Mouse (Mus musculus): ENCODE results near the gene Nfx1. TPM values are rescaled to one million over a fixed set of nuclear protein-coding genes. Genes with fewer than 3 reads are reported as not detected.

The Nfx1 gene
- total and polyA plus RNA-seq, 2 experiments = 21.5 to 31.6 TPM

DNA sequence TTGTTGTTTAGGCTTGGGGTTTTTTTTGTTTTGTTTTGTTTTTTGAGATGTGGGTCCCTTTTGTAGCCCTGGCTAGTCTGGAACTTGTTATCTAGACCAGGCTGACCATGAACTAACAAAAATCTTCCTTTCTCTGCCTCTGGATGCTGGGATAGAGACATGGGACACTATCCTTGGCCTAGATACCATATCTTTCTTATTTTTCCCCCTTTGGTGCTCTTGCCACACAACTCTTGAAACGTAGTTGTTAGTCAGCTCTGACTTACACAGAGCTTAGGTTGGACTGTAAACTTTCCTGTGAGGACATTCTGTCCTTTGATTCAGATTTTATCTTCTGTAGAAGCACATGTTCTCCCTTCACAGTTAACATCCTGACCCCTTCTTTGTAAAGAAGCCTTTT is 8.7 kb downstream of the Nfx1 start:
- TF ChIP-seq CTCF (IDR thresholded peaks at IDR 0.05; ENCODE audit: low read depth, low read length) (no peak), POLR2A (IDR thresholded peaks at IDR 0.05; ENCODE audit: extremely low read depth, insufficient read depth, low read length) (no peak)
- Histone ChIP-seq H3K79me2 (ENCODE audit: control insufficient read depth, insufficient read depth, low read length) (peaks cover 10% of the 10 kb centered on the region; the same call in 1 of the 2 replicates), H3K36me3 (ENCODE audit: control insufficient read depth, insufficient read depth, low read length) (peaks cover 42% of the 10 kb centered on the region), H3K27ac (replicated peaks; ENCODE audit: insufficient read depth, low read depth, low read length) (no peak overlapping the region), H3K4me1 (ENCODE audit: control insufficient read depth, insufficient read depth, low read length) (peaks cover 14% of the 10 kb centered on the region), H3K4me3 (ENCODE audit: insufficient read depth, low read depth, low read length) (no peak overlapping the region), H3K9ac (ENCODE audit: low read depth, low read length) (no peak overlapping the region), H3K27me3 (ENCODE audit: control insufficient read depth, insufficient read depth, low read length) (no peaks in the 10 kb centered on the region)
- no peak for DNase-seq (ENCODE audit: extremely low read depth, low read depth, low spot score)
- 89% methylated on average over 1 of the region's 1 CpGs for WGBS

GRCm38 (mm10) chr4:40982486-40982885 is 11.8 kb downstream of the Nfx1 start:
- H3K4me3 ChIP-seq (ENCODE audit: insufficient read depth, low read depth, low read length) = no peak overlapping the region
- no peak for DNase-seq (ENCODE audit: extremely low read depth, low read depth, low spot score)
- H3K36me3 ChIP-seq (ENCODE audit: control insufficient read depth, insufficient read depth, low read length) = peaks cover 63% of the 10 kb centered on the region
- H3K27me3 ChIP-seq (ENCODE audit: control insufficient read depth, insufficient read depth, low read length) = no peaks in the 10 kb centered on the region
- peaks cover 4% of the 10 kb centered on the region; the same call in 1 of the 2 replicates for H3K79me2 ChIP-seq (ENCODE audit: control insufficient read depth, insufficient read depth, low read length)
- no peaks in the 10 kb centered on the region for H3K4me1 ChIP-seq (ENCODE audit: control insufficient read depth, insufficient read depth, low read length)
- no peak overlapping the region for H3K9ac ChIP-seq (ENCODE audit: low read depth, low read length)
- no peak overlapping the region for H3K27ac ChIP-seq (replicated peaks; ENCODE audit: insufficient read depth, low read depth, low read length)
- TF ChIP-seq POLR2A (IDR thresholded peaks at IDR 0.05; ENCODE audit: extremely low read depth, insufficient read depth, low read length) = no peak
- TF ChIP-seq CTCF (IDR thresholded peaks at IDR 0.05; ENCODE audit: low read depth, low read length) = no peak
- WGBS = 39% methylated on average over 3 of the region's 3 CpGs

GRCm38 (mm10) chr4:40983686-40984085 is 13.0 kb downstream of the Nfx1 start:
- H3K9ac ChIP-seq (ENCODE audit: low read depth, low read length) = no peak overlapping the region
- peak; percentile 68 for DNase-seq (ENCODE audit: extremely low read depth, low read depth, low spot score)
- H3K4me3 ChIP-seq (ENCODE audit: insufficient read depth, low read depth, low read length) = no peak overlapping the region
- H3K27me3 ChIP-seq (ENCODE audit: control insufficient read depth, insufficient read depth, low read length) = no peaks in the 10 kb centered on the region
- no peak overlapping the region for H3K27ac ChIP-seq (replicated peaks; ENCODE audit: insufficient read depth, low read depth, low read length)
- 15% methylated on average over 1 of the region's 1 CpGs for WGBS
- peaks cover 4% of the 10 kb centered on the region; the same call in 1 of the 2 replicates for H3K79me2 ChIP-seq (ENCODE audit: control insufficient read depth, insufficient read depth, low read length)
- H3K4me1 ChIP-seq (ENCODE audit: control insufficient read depth, insufficient read depth, low read length) = no peaks in the 10 kb centered on the region
- H3K36me3 ChIP-seq (ENCODE audit: control insufficient read depth, insufficient read depth, low read length) = peaks cover 63% of the 10 kb centered on the region
- TF ChIP-seq POLR2A (IDR thresholded peaks at IDR 0.05; ENCODE audit: extremely low read depth, insufficient read depth, low read length) (no peak), CTCF (IDR thresholded peaks at IDR 0.05; ENCODE audit: low read depth, low read length) (no peak)

DNA sequence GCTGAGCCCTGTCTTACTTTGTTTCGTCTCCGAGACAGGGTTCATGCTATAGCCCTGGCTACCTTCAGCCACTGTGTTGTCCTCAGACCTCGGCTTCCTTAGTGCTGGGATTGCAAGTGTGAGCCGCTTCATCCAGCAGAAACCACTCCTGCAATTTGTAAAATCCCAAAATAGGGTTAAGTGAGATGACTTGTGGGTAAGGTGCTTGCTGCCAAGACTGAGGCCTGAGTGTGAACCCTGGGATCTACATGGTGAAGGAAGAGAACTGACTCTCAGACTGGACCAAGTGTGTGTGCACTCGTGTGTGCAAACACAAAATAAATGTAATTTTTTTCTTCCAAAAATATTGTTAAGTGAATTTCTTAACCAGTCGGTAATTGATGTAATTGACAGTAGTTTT is 18.9 kb downstream of the Nfx1 start:
- no peak for DNase-seq (ENCODE audit: extremely low read depth, low read depth, low spot score)
- Histone ChIP-seq H3K79me2 (ENCODE audit: control insufficient read depth, insufficient read depth, low read length) (no peaks in the 10 kb centered on the region), H3K27me3 (ENCODE audit: control insufficient read depth, insufficient read depth, low read length) (no peaks in the 10 kb centered on the region), H3K4me3 (ENCODE audit: insufficient read depth, low read depth, low read length) (no peak overlapping the region), H3K9ac (ENCODE audit: low read depth, low read length) (no peak overlapping the region), H3K27ac (replicated peaks; ENCODE audit: insufficient read depth, low read depth, low read length) (no peak overlapping the region), H3K36me3 (ENCODE audit: control insufficient read depth, insufficient read depth, low read length) (peaks cover 78% of the 10 kb centered on the region), H3K4me1 (ENCODE audit: control insufficient read depth, insufficient read depth, low read length) (no peaks in the 10 kb centered on the region)
- 86% methylated on average over 6 of the region's 6 CpGs for WGBS
- TF ChIP-seq POLR2A (IDR thresholded peaks at IDR 0.05; ENCODE audit: extremely low read depth, insufficient read depth, low read length) (no peak), CTCF (IDR thresholded peaks at IDR 0.05; ENCODE audit: low read depth, low read length) (no peak)

DNA sequence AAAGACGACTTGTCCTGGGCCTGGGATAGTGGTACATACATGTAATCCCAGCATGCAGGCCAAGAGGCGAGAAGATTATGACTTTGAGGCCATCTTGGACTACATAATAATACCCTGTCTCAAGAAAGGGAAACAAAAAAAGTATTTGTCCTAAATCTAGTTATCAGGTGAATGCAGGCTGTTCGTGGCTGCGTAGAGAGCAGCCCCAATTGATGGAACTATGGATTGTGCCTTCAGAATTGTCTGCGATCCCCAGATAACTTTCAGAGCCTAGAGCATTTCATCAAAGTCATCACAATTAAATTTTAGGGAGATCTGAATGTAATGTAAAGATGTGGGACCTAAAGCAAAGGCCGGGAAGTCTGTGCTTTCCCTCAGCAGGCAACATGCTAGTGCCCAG is 25.6 kb downstream of the Nfx1 start:
- TF ChIP-seq POLR2A (IDR thresholded peaks at IDR 0.05; ENCODE audit: extremely low read depth, insufficient read depth, low read length) = no peak
- TF ChIP-seq CTCF (IDR thresholded peaks at IDR 0.05; ENCODE audit: low read depth, low read length) = no peak
- H3K79me2 ChIP-seq (ENCODE audit: control insufficient read depth, insufficient read depth, low read length) = no peaks in the 10 kb centered on the region
- H3K9ac ChIP-seq (ENCODE audit: low read depth, low read length) = no peak overlapping the region
- no peak for DNase-seq (ENCODE audit: extremely low read depth, low read depth, low spot score)
- peaks cover 84% of the 10 kb centered on the region for H3K36me3 ChIP-seq (ENCODE audit: control insufficient read depth, insufficient read depth, low read length)
- H3K4me3 ChIP-seq (ENCODE audit: insufficient read depth, low read depth, low read length) = no peak overlapping the region
- 97% methylated on average over 6 of the region's 6 CpGs for WGBS
- no peaks in the 10 kb centered on the region for H3K27me3 ChIP-seq (ENCODE audit: control insufficient read depth, insufficient read depth, low read length)
- no peaks in the 10 kb centered on the region for H3K4me1 ChIP-seq (ENCODE audit: control insufficient read depth, insufficient read depth, low read length)
- H3K27ac ChIP-seq (replicated peaks; ENCODE audit: insufficient read depth, low read depth, low read length) = no peak overlapping the region

DNA sequence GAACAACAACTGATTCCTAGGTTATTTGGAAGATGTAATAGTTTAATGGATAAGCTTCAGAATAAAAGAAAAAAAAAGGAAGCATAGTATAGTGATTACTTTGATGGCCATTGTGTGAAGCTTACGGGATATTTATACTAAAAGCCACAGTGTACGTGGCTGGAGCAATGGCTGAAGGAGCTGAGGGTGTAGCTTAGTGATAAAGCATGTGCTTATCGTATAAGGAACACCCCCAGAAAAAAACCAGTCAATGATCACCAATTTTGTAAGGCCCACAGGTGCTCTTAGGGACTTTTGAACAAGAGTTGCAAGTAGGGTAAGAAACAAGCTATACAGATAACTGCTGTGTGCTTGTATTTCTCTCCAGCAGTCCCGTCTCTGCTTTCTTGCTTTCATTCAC is 27.2 kb downstream of the Nfx1 start:
- H3K27ac ChIP-seq (replicated peaks; ENCODE audit: insufficient read depth, low read depth, low read length) = no peak overlapping the region
- TF ChIP-seq CTCF (IDR thresholded peaks at IDR 0.05; ENCODE audit: low read depth, low read length) (no peak), POLR2A (IDR thresholded peaks at IDR 0.05; ENCODE audit: extremely low read depth, insufficient read depth, low read length) (no peak)
- no peaks in the 10 kb centered on the region for H3K27me3 ChIP-seq (ENCODE audit: control insufficient read depth, insufficient read depth, low read length)
- H3K36me3 ChIP-seq (ENCODE audit: control insufficient read depth, insufficient read depth, low read length) = peaks cover 84% of the 10 kb centered on the region
- 94% methylated on average over 4 of the region's 4 CpGs for WGBS
- H3K4me3 ChIP-seq (ENCODE audit: insufficient read depth, low read depth, low read length) = no peak overlapping the region
- no peak for DNase-seq (ENCODE audit: extremely low read depth, low read depth, low spot score)
- no peak overlapping the region for H3K9ac ChIP-seq (ENCODE audit: low read depth, low read length)
- H3K79me2 ChIP-seq (ENCODE audit: control insufficient read depth, insufficient read depth, low read length) = no peaks in the 10 kb centered on the region
- no peaks in the 10 kb centered on the region for H3K4me1 ChIP-seq (ENCODE audit: control insufficient read depth, insufficient read depth, low read length)
